Mouse (Mus musculus): ENCODE measurements around the gene Ascc3.

DNA sequence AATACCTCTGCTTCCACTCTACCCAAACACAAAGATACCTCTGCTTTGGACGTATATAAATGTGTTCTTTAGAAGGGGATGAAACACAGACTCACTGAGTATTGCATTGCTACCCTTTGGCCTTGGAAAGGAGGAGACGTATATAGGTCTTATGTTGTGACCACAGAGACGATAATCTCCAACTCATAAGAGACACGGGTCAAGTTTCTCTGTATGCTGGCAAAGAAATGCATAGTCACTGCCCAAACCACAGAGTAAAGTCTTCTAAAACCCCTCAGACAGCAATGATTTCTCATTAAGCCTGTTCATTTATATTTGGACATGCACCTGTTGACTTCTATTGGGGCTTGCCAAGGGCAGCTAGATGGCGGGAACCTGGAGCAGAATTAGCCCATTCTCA, 284.5 kb downstream of the Ascc3 start:
- no peak for TF ChIP-seq CTCF (IDR thresholded peaks at IDR 0.05; ENCODE audit: control insufficient read depth, insufficient read depth, insufficient read length)
- TF ChIP-seq MAX (IDR thresholded peaks at IDR 0.05) = no peak
- TF ChIP-seq CEBPB (IDR thresholded peaks at IDR 0.05; ENCODE audit: low read depth) = no peak
- TF ChIP-seq MYOG (IDR thresholded peaks at IDR 0.05; ENCODE audit: control insufficient read depth, extremely low read depth, insufficient read length) = no peak
